Mouse (Mus musculus) neural tube, embryonic 14.5 days (tissue): ENCODE data around the gene Cnot6. TPM values are rescaled to one million over a fixed set of nuclear protein-coding genes. Genes with fewer than 3 reads are reported as not detected.

Source experiments
- ATAC-seq: fragments of 200-750 bp; cut with Nextera tagmentation; 2 replicates; pipeline ENCODE4 v1.8.0; 2017; ENCODE audit warnings: low read depth, mild to moderate bottlenecking, moderate TSS enrichment, moderate library complexity
- H3K27ac ChIP-seq: fragments of 300-500 bp; sonication (generic); 2 replicates; pipeline ENCODE4 v1.5.1; 2014; ENCODE audit warnings: low read depth, mild to moderate bottlenecking, control low read depth, low read length, moderate library complexity, mixed read lengths
- H3K27me3 ChIP-seq: fragments of 300-500 bp; sonication (generic); 2 replicates; pipeline ENCODE4 v1.6.1; 2014; ENCODE audit warnings: low read length; ENCODE audit not compliant: control insufficient read depth, insufficient read depth
- H3K36me3 ChIP-seq: fragments of 300-500 bp; sonication (generic); 2 replicates; pipeline ENCODE4 v1.6.1; 2014; ENCODE audit warnings: low read length, mixed read lengths; ENCODE audit not compliant: control insufficient read depth, insufficient read depth
- H3K4me1 ChIP-seq: fragments of 300-500 bp; sonication (generic); 2 replicates; pipeline ENCODE4 v1.6.1; 2014; ENCODE audit warnings: low read length; ENCODE audit not compliant: control insufficient read depth, insufficient read depth
- H3K4me2 ChIP-seq: fragments of 300-500 bp; sonication (generic); 2 replicates; pipeline ENCODE4 v1.6.1; 2014; ENCODE audit warnings: mild to moderate bottlenecking, low read depth, low read length, control low read depth
- H3K4me3 ChIP-seq: fragments of 300-500 bp; sonication (generic); 2 replicates; pipeline ENCODE4 v1.5.1; 2014; ENCODE audit warnings: low read depth, low read length, control low read depth, mixed read lengths
- H3K9ac ChIP-seq: fragments of 300-500 bp; sonication (generic); replicated peaks from 2 replicates; pipeline ENCODE4 v1.6.1; 2014; ENCODE audit warnings: low read depth, mild to moderate bottlenecking, control low read depth, low read length, mixed read lengths
- H3K9me3 ChIP-seq: fragments of 300-500 bp; sonication (generic); 2 replicates; pipeline ENCODE4 v1.6.1; 2016; ENCODE audit warnings: low read length; ENCODE audit not compliant: control insufficient read depth
- WGBS: fragments of 180-500 bp; shearing (Covaris S2); extraction: QIAGEN DNeasy Blood & Tissue Kit; methylation state at CpG from one replicate; pipeline ENCODE4 v1.1.7; 2014; 5-methylcytosine and 5-hydroxymethylcytosine counted together
- polyA plus RNA-seq: library from polyadenylated mRNA; unstranded; fragments of >200 nt; fragmentation: Nextera tagmentation; extraction: Ambion mirVana; gene quantifications from 2 replicates; pipeline ENCODE4 v1.2.1, GENCODE M21; 2014

Cnot6 gene
- polyA plus RNA-seq, 1 experiment from 2014 or later: 38.6 TPM

- Histone ChIP-seq H3K4me1 (no peaks in the 10 kb centered on the region), H3K27ac (no peak overlapping the region), H3K36me3 (0 out of 2 replicates have a peak, but pooled peaks cover 5% of the 10 kb centered on the region), H3K4me3 (no peak overlapping the region), H3K9me3 (no peaks in the 10 kb centered on the region), H3K4me2 (no peak overlapping the region), H3K27me3 (no peaks in the 10 kb centered on the region), H3K9ac (no peak overlapping the region)
- 81% methylated on average over 12 of the region's 12 CpGs for WGBS
- ATAC-seq: no peak
Measured at GRCm38 (mm10) chr11:49664262-49665140, 48.0 kb downstream of the Cnot6 start.

GRCm38 (mm10) chr11:49663310-49663709 is 49.2 kb downstream of the Cnot6 start, which contains the start of gene Scgb3a1:
Gene Scgb3a1 (plus strand): TSS chr11:49663610.
- no peak for ATAC-seq
- H3K4me2 ChIP-seq: no peak within 1 kb of the TSS
- no peak within 1 kb of the TSS for H3K27ac ChIP-seq
- no peak within 1 kb of the TSS for H3K9ac ChIP-seq
- no peaks in the 10 kb centered on the region for H3K4me1 ChIP-seq
- H3K9me3 ChIP-seq: no peaks in the 10 kb centered on the region
- 0 out of 2 replicates have a peak, but pooled peaks cover under 1% of the 10 kb centered on the region for H3K36me3 ChIP-seq
- H3K27me3 ChIP-seq: no peaks in the 10 kb centered on the region
- H3K4me3 ChIP-seq: no peak within 1 kb of the TSS
- WGBS: 89% methylated on average over 5 of the region's 5 CpGs

- Histone ChIP-seq H3K27ac (no peak overlapping the region), H3K4me1 (no peaks in the 10 kb centered on the region), H3K4me2 (no peak overlapping the region), H3K9me3 (no peaks in the 10 kb centered on the region), H3K36me3 (no peaks in the 10 kb centered on the region), H3K4me3 (no peak overlapping the region), H3K9ac (no peak overlapping the region), H3K27me3 (no peaks in the 10 kb centered on the region)
- no peak for ATAC-seq
- WGBS: 63% methylated on average over 15 of the region's 15 CpGs
Measured at GRCm38 (mm10) chr11:49662292-49662780, 50.2 kb downstream of the Cnot6 start.

GRCm38 (mm10) chr11:49659470-49659799 is 53.1 kb downstream of the Cnot6 start:
- H3K9me3 ChIP-seq: no peaks in the 10 kb centered on the region
- 64% methylated on average over 7 of the region's 7 CpGs for WGBS
- no peak for ATAC-seq
- no peak overlapping the region for H3K27ac ChIP-seq
- no peaks in the 10 kb centered on the region for H3K27me3 ChIP-seq
- H3K9ac ChIP-seq: no peak overlapping the region
- H3K4me1 ChIP-seq: no peaks in the 10 kb centered on the region
- no peak overlapping the region for H3K4me3 ChIP-seq
- no peaks in the 10 kb centered on the region for H3K36me3 ChIP-seq
- H3K4me2 ChIP-seq: no peak overlapping the region

GRCm38 (mm10) chr11:49658791-49659469 is 53.6 kb downstream of the Cnot6 start:
- no peak overlapping the region for H3K9ac ChIP-seq
- no peak overlapping the region for H3K4me2 ChIP-seq
- H3K4me1 ChIP-seq: no peaks in the 10 kb centered on the region
- no peaks in the 10 kb centered on the region for H3K27me3 ChIP-seq
- H3K9me3 ChIP-seq: no peaks in the 10 kb centered on the region
- 68% methylated on average over 10 of the region's 10 CpGs for WGBS
- no peak overlapping the region for H3K4me3 ChIP-seq
- no peak for ATAC-seq
- H3K36me3 ChIP-seq: no peaks in the 10 kb centered on the region
- H3K27ac ChIP-seq: no peak overlapping the region

- H3K4me3 ChIP-seq: no peak overlapping the region
- H3K4me2 ChIP-seq: no peak overlapping the region
- H3K27ac ChIP-seq: no peak overlapping the region
- no peaks in the 10 kb centered on the region for H3K4me1 ChIP-seq
- 81% methylated on average over 4 of the region's 4 CpGs for WGBS
- H3K27me3 ChIP-seq: no peaks in the 10 kb centered on the region
- no peak for ATAC-seq
- H3K9ac ChIP-seq: no peak overlapping the region
- no peaks in the 10 kb centered on the region for H3K9me3 ChIP-seq
- no peaks in the 10 kb centered on the region for H3K36me3 ChIP-seq
Measured at GRCm38 (mm10) chr11:49658065-49658464, 54.5 kb downstream of the Cnot6 start.

GRCm38 (mm10) chr11:49655501-49655900 is 57.0 kb downstream of the Cnot6 start:
- no peak overlapping the region for H3K4me2 ChIP-seq
- H3K36me3 ChIP-seq: no peaks in the 10 kb centered on the region
- H3K9ac ChIP-seq: no peak overlapping the region
- no peaks in the 10 kb centered on the region for H3K27me3 ChIP-seq
- no peak overlapping the region for H3K4me3 ChIP-seq
- H3K9me3 ChIP-seq: no peaks in the 10 kb centered on the region
- H3K4me1 ChIP-seq: no peaks in the 10 kb centered on the region
- ATAC-seq: no peak
- no peak overlapping the region for H3K27ac ChIP-seq

- no peaks in the 10 kb centered on the region for H3K4me1 ChIP-seq
- WGBS: 88% methylated on average over 5 of the region's 5 CpGs
- no peaks in the 10 kb centered on the region for H3K36me3 ChIP-seq
- no peak for ATAC-seq
- no peak overlapping the region for H3K27ac ChIP-seq
- H3K4me3 ChIP-seq: no peak overlapping the region
- H3K9ac ChIP-seq: no peak overlapping the region
- no peaks in the 10 kb centered on the region for H3K9me3 ChIP-seq
- H3K27me3 ChIP-seq: no peaks in the 10 kb centered on the region
- no peak overlapping the region for H3K4me2 ChIP-seq
Measured at GRCm38 (mm10) chr11:49654651-49655050, 57.9 kb downstream of the Cnot6 start.

GRCm38 (mm10) chr11:49653079-49653408 is 59.5 kb downstream of the Cnot6 start:
- H3K9me3 ChIP-seq: no peaks in the 10 kb centered on the region
- peak; percentile 23 for ATAC-seq
- peak overlapping the region; percentile 22; the same call in 1 of the 2 replicates for H3K4me2 ChIP-seq
- 49% methylated on average over 11 of the region's 11 CpGs for WGBS
- no peak overlapping the region for H3K4me3 ChIP-seq
- no peak overlapping the region for H3K27ac ChIP-seq
- H3K9ac ChIP-seq: no peak overlapping the region
- no peaks in the 10 kb centered on the region for H3K4me1 ChIP-seq
- no peaks in the 10 kb centered on the region for H3K27me3 ChIP-seq
- no peaks in the 10 kb centered on the region for H3K36me3 ChIP-seq
